Mouse (Mus musculus) adrenal gland (tissue): Measurements from ENCODE around the gene Rps6kb2.

Source experiments
- intact Hi-C: fragments of 180-260 bp; cut with DNase I; formaldehyde crosslinking; loops from one replicate; pipeline ENCODE4 v1.15.1; 2025
- long read RNA-seq, 2 experiments: library from polyadenylated mRNA; unstranded; transcript quantifications; one replicate each; pipeline ENCODE4 v2.0.0; 2020; ENCODE audit warnings: borderline replicate concordance in 1 of 2; ENCODE audit not compliant: insufficient replicate concordance in 1 of 2

Rps6kb2 gene
- long read RNA-seq, experiment 1, full-length matches to known transcripts = 9 of 22 reads
- long read RNA-seq, experiment 1, partial matches to known transcripts = 3 of 22 reads
- long read RNA-seq, experiment 1, other reads (novel, unspliced or antisense) = 10 of 22 reads
- long read RNA-seq, experiment 2, full-length matches to known transcripts = 5 of 15 reads
- long read RNA-seq, experiment 2, partial matches to known transcripts = 3 of 15 reads
- long read RNA-seq, experiment 2, other reads (novel, unspliced or antisense) = 7 of 15 reads

- intact Hi-C loops = no loop called here
Observed at GRCm38 (mm10) chr19:4162646-4163542, at the start of gene Rps6kb2. TSS of gene Rps6kb2 (minus strand) at chr19:4163354.

- intact Hi-C loops = no loop called here
Observed at GRCm38 (mm10) chr19:4211891-4212588, 48.9 kb upstream of the Rps6kb2 start.

GRCm38 (mm10) chr19:4208563-4208962 is 45.4 kb upstream of the Rps6kb2 start:
- intact Hi-C loops = loop anchor here (5.0 kb wide), 1 partner anchor 34 kb away; no protein-coding TSS in a partner anchor

GRCm38 (mm10) chr19:4206971-4207370 is 43.8 kb upstream of the Rps6kb2 start:
- intact Hi-C loops = loop anchor here (1.0 to 5.0 kb wide), 2 partner anchors 21 to 35 kb away; no protein-coding TSS in a partner anchor

GRCm38 (mm10) chr19:4204889-4205288 is 41.7 kb upstream of the Rps6kb2 start:
- intact Hi-C loops = loop anchor here (2.0 to 5.0 kb wide), 2 partner anchors 37 to 106 kb away; partner anchors contain the start of gene Pitpnm1

- intact Hi-C loops = loop anchor here (2.0 kb wide), 1 partner anchor 105 kb away; the partner anchor contains the start of gene Pitpnm1
Observed at GRCm38 (mm10) chr19:4203604-4204326, 40.6 kb upstream of the Rps6kb2 start.

GRCm38 (mm10) chr19:4203148-4203547 is 40.0 kb upstream of the Rps6kb2 start:
- intact Hi-C loops = no loop called here

- intact Hi-C loops = no loop called here
Observed at GRCm38 (mm10) chr19:4202149-4202548, 39.0 kb upstream of the Rps6kb2 start.

- intact Hi-C loops = no loop called here
Observed at GRCm38 (mm10) chr19:4201291-4201909, 38.2 kb upstream of the Rps6kb2 start, which contains the start of gene Rad9a. TSS of gene Rad9a (minus strand) at chr19:4201662.

GRCm38 (mm10) chr19:4197180-4197579 is 34.0 kb upstream of the Rps6kb2 start:
- intact Hi-C loops = no loop called here

- intact Hi-C loops = no loop called here
Observed at GRCm38 (mm10) chr19:4196548-4196947, 33.4 kb upstream of the Rps6kb2 start.

- intact Hi-C loops = no loop called here
Observed at GRCm38 (mm10) chr19:4196048-4196447, 32.9 kb upstream of the Rps6kb2 start.

GRCm38 (mm10) chr19:4194776-4195650 is 31.9 kb upstream of the Rps6kb2 start:
- intact Hi-C loops = no loop called here

- intact Hi-C loops = no loop called here
Observed at GRCm38 (mm10) chr19:4194021-4194724, 31.0 kb upstream of the Rps6kb2 start.

GRCm38 (mm10) chr19:4193129-4193528 is 30.0 kb upstream of the Rps6kb2 start:
- intact Hi-C loops = no loop called here

GRCm38 (mm10) chr19:4192251-4192985 is 29.3 kb upstream of the Rps6kb2 start:
- intact Hi-C loops = no loop called here

GRCm38 (mm10) chr19:4191528-4192250 is 28.5 kb upstream of the Rps6kb2 start, which contains the start of gene Ppp1ca:
TSS of gene Ppp1ca (plus strand) at chr19:4192065.
- intact Hi-C loops = no loop called here
